Mouse (Mus musculus) hindbrain, embryonic 14.5 days (tissue): ENCODE data around the gene Map4. TPM values are rescaled to one million over a fixed set of nuclear protein-coding genes. Genes with fewer than 3 reads are reported as not detected.

Source experiments
- ATAC-seq: fragments of 200-750 bp; cut with Nextera tagmentation; 2 replicates; pipeline ENCODE4 v1.8.0; 2017; ENCODE audit warnings: moderate number of reproducible peaks, mild to moderate bottlenecking, moderate TSS enrichment, moderate library complexity; ENCODE audit not compliant: low FRiP score
- DNase-seq: peaks from one replicate; pipeline ENCODE4 v3.0.0-alpha.2; 2015; ENCODE audit warnings: low spot score
- H3K27ac ChIP-seq: fragments of 300-500 bp; sonication (generic); 2 replicates; pipeline ENCODE4 v1.5.1; 2014; ENCODE audit warnings: mild to moderate bottlenecking, moderate library complexity
- H3K27me3 ChIP-seq: fragments of 300-500 bp; sonication (generic); 2 replicates; pipeline ENCODE4 v1.6.1; 2014; ENCODE audit warnings: mild to moderate bottlenecking, low read length, mixed read lengths; ENCODE audit not compliant: control insufficient read depth, insufficient read depth
- H3K36me3 ChIP-seq: fragments of 300-500 bp; sonication (generic); replicated peaks from 2 replicates; pipeline ENCODE4 v1.6.1; 2014; ENCODE audit not compliant: control insufficient read depth, insufficient read depth
- H3K4me1 ChIP-seq: fragments of 300-500 bp; sonication (generic); replicated peaks from 2 replicates; pipeline ENCODE4 v1.6.1; 2014; ENCODE audit warnings: antibody characterized with exemption, low read length, mixed read lengths; ENCODE audit not compliant: control insufficient read depth, insufficient read depth
- H3K4me2 ChIP-seq: fragments of 300-500 bp; sonication (generic); replicated peaks from 2 replicates; pipeline ENCODE4 v1.6.1; 2014; ENCODE audit warnings: mild to moderate bottlenecking, moderate library complexity
- H3K4me3 ChIP-seq: fragments of 300-500 bp; sonication (generic); replicated peaks from 2 replicates; pipeline ENCODE4 v1.5.1; 2014; ENCODE audit warnings: mild to moderate bottlenecking, low read length
- H3K9ac ChIP-seq: fragments of 300-500 bp; sonication (generic); 2 replicates; pipeline ENCODE4 v1.6.1; 2014
- H3K9me3 ChIP-seq: fragments of 300-500 bp; sonication (generic); 2 replicates; pipeline ENCODE4 v1.6.1; 2016; ENCODE audit warnings: low read length; ENCODE audit not compliant: control insufficient read depth
- WGBS: fragments of 180-500 bp; shearing (Covaris S2); extraction: QIAGEN DNeasy Blood & Tissue Kit; methylation state at CpG from one replicate; pipeline ENCODE4 v1.1.7; 2014; 5-methylcytosine and 5-hydroxymethylcytosine counted together
- polyA plus RNA-seq: library from polyadenylated mRNA; unstranded; fragments of >200 nt; fragmentation: Nextera tagmentation; extraction: Ambion mirVana; gene quantifications from 2 replicates; pipeline ENCODE4 v1.2.1, GENCODE M21; 2014

The Map4 gene
- polyA plus RNA-seq, 1 experiment from 2014 or later: 189 TPM

DNA sequence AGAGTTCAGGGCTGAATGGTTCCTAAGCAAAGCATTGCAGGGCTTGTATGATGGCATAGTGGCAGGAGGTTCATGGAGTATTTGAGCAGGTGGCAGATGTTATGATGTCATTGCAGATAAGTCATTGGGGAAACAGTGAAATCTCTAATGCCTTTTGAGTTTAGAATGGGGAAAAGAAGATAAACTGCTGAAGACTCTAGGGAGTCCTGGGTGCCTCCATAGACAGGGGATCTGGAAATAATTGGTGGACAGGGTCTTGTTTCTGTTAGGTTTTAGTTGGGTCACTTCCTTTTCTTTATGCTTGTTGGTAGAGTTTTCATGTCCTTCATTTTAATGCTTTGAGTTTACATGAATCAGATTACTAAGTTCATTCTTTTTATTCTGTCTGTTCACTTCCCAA lies 116.0 kb downstream of the Map4 start:
- no peak overlapping the region for H3K9ac ChIP-seq
- no peak for DNase-seq

DNA sequence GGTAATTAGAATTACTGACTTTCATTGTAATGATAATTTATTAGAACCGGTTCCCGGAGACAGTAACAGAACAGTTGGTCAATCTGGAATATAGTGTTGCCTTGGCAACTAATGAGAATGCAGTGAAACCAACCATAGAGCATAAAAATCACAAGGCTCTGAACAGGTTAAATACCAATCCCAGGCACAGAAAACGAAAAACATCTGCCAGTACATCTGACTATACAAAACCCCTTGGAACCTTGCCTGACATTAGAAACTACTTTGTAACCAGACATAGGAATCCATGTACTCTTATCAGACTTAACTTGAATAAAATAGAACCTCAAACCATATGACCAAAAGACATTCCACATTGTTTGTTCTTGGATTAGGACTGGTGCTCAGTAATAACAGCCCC lies 116.6 kb downstream of the Map4 start:
- ATAC-seq: peak; percentile 52; the same call in 1 of the 2 replicates
- Histone ChIP-seq H3K36me3 (no peaks in the 10 kb centered on the region), H3K27me3 (no peaks in the 10 kb centered on the region), H3K27ac (peak overlapping the region; percentile 38; the same call in 1 of the 2 replicates), H3K4me2 (no peak overlapping the region), H3K4me3 (no peak overlapping the region), H3K4me1 (peaks cover 28% of the 10 kb centered on the region), H3K9me3 (no peaks in the 10 kb centered on the region), H3K9ac (no peak overlapping the region)
- 5% methylated on average over 3 of the region's 3 CpGs for WGBS
- peak; percentile 41 for DNase-seq

More for the DNA sequence above, 116.0 kb downstream of the Map4 start:
- Histone ChIP-seq H3K4me1 (peaks cover 22% of the 10 kb centered on the region), H3K27me3 (no peaks in the 10 kb centered on the region), H3K36me3 (no peaks in the 10 kb centered on the region), H3K4me2 (no peak overlapping the region), H3K27ac (no peak overlapping the region), H3K4me3 (no peak overlapping the region), H3K9me3 (no peaks in the 10 kb centered on the region)
- ATAC-seq: no peak

GRCm38 (mm10) chr9:110051184-110051583 lies 119.9 kb downstream of the Map4 start:
- H3K4me3 ChIP-seq: no peak overlapping the region
- H3K4me2 ChIP-seq: peak overlapping the region; percentile 65
- ATAC-seq: no peak
- H3K9ac ChIP-seq: peak overlapping the region; percentile 77; the same call in 1 of the 2 replicates
- no peak for DNase-seq
- H3K9me3 ChIP-seq: no peaks in the 10 kb centered on the region
- H3K36me3 ChIP-seq: no peaks in the 10 kb centered on the region
- H3K27me3 ChIP-seq: no peaks in the 10 kb centered on the region
- H3K4me1 ChIP-seq: peaks cover 51% of the 10 kb centered on the region
- H3K27ac ChIP-seq: peak overlapping the region; percentile 94; the same call in 1 of the 2 replicates

- Histone ChIP-seq H3K4me3 (peak overlapping the region; percentile 45), H3K36me3 (no peaks in the 10 kb centered on the region), H3K9me3 (no peaks in the 10 kb centered on the region), H3K9ac (peak overlapping the region; percentile 77), H3K4me1 (peaks cover 58% of the 10 kb centered on the region), H3K4me2 (peak overlapping the region; percentile 65), H3K27me3 (no peaks in the 10 kb centered on the region), H3K27ac (peak overlapping the region; percentile 94)
- DNase-seq (peak; percentile 74), ATAC-seq (no peak)
- WGBS: 8% methylated on average over 23 of the region's 23 CpGs
These were observed 120.8 kb downstream of the Map4 start for GRCm38 (mm10) chr9:110051869-110052661.

DNA sequence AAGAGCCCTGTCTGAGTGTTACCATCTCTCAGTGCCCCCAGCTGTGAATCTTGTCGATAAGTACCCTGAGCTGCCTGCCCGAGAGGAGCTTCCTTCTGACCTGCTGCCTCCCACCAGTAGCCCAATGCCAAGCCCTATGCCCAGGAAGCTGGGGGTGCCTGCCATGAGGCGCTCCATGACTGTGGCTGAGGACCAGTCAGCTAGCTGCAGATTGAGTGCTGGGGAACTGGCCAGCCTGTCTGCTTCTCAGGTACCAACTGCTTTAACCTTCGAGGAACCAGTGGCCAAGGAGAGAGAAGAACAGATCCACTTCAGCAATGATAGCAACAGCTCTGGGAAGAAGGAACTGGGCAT lies 121.7 kb downstream of the Map4 start:
- H3K9me3 ChIP-seq: no peaks in the 10 kb centered on the region
- WGBS: 21% methylated on average over 4 of the region's 4 CpGs
- peaks cover 58% of the 10 kb centered on the region for H3K4me1 ChIP-seq

GRCm38 (mm10) chr9:110053305-110054079 lies 122.2 kb downstream of the Map4 start:
- H3K4me2 ChIP-seq: peak overlapping the region; percentile 65
- H3K27me3 ChIP-seq: no peaks in the 10 kb centered on the region
- peak; percentile 81 for ATAC-seq
- H3K9ac ChIP-seq: peak overlapping the region; percentile 77
- 10% methylated on average over 8 of the region's 8 CpGs for WGBS
- 0 out of 2 replicates have a peak, but pooled peaks cover 6% of the 10 kb centered on the region for H3K36me3 ChIP-seq
- H3K9me3 ChIP-seq: no peaks in the 10 kb centered on the region
- peak; percentile 75 for DNase-seq
- peaks cover 53% of the 10 kb centered on the region for H3K4me1 ChIP-seq
- H3K27ac ChIP-seq: peak overlapping the region; percentile 94
- peak overlapping the region; percentile 45 for H3K4me3 ChIP-seq

More for the DNA sequence above, 121.7 kb downstream of the Map4 start:
- Histone ChIP-seq H3K27me3 (no peaks in the 10 kb centered on the region), H3K9ac (peak overlapping the region; percentile 77), H3K27ac (peak overlapping the region; percentile 94), H3K4me2 (peak overlapping the region; percentile 65), H3K4me3 (peak overlapping the region; percentile 45), H3K36me3 (0 out of 2 replicates have a peak, but pooled peaks cover 6% of the 10 kb centered on the region)
- DNase-seq (no peak), ATAC-seq (peak; percentile 43)

DNA sequence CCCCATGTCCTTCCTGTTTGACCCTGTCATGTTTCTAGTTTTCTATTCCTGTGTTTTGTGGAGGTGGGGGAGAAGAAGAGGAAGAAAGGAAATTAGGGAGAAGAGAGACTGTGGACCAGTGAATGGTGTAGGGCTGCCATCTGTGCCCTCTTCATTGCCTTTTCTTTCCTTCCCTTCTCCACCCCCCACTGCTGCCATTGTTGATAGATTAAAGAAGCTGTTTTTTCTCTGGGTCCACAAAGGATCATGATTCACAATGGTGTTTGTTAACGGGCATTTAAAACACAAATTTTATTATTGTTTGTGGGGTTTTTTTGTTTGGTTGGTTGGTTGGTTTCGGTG lies 122.8 kb downstream of the Map4 start:
- Histone ChIP-seq H3K9ac (peak overlapping the region; percentile 77), H3K4me3 (peak overlapping the region; percentile 45), H3K27ac (peak overlapping the region; percentile 94), H3K4me2 (peak overlapping the region; percentile 65), H3K4me1 (peaks cover 53% of the 10 kb centered on the region), H3K27me3 (no peaks in the 10 kb centered on the region), H3K9me3 (no peaks in the 10 kb centered on the region), H3K36me3 (0 out of 2 replicates have a peak, but pooled peaks cover 6% of the 10 kb centered on the region)
- WGBS: 5% methylated on average over 2 of the region's 2 CpGs
- ATAC-seq (peak; percentile 29; the same call in 1 of the 2 replicates), DNase-seq (no peak)

- Histone ChIP-seq H3K9ac (peak overlapping the region; percentile 77), H3K9me3 (no peaks in the 10 kb centered on the region), H3K36me3 (0 out of 2 replicates have a peak, but pooled peaks cover 6% of the 10 kb centered on the region), H3K27me3 (no peaks in the 10 kb centered on the region), H3K27ac (peak overlapping the region; percentile 94), H3K4me2 (peak overlapping the region; percentile 65), H3K4me1 (peaks cover 53% of the 10 kb centered on the region), H3K4me3 (peak overlapping the region; percentile 45)
- 39% methylated on average over 3 of the region's 3 CpGs for WGBS
- DNase-seq: peak; percentile 28
- ATAC-seq: no peak
These were observed 123.5 kb downstream of the Map4 start for GRCm38 (mm10) chr9:110054781-110055180.

GRCm38 (mm10) chr9:110057200-110057599 lies 125.9 kb downstream of the Map4 start:
- H3K4me1 ChIP-seq: peaks cover 39% of the 10 kb centered on the region
- H3K36me3 ChIP-seq: 0 out of 2 replicates have a peak, but pooled peaks cover 6% of the 10 kb centered on the region
- DNase-seq: no peak
- no peak overlapping the region for H3K4me3 ChIP-seq
- peak overlapping the region; percentile 12; the same call in 1 of the 2 replicates for H3K4me2 ChIP-seq
- no peaks in the 10 kb centered on the region for H3K9me3 ChIP-seq
- H3K27me3 ChIP-seq: no peaks in the 10 kb centered on the region
- no peak for ATAC-seq
- H3K27ac ChIP-seq: no peak overlapping the region
- no peak overlapping the region for H3K9ac ChIP-seq
- WGBS: 91% methylated on average over 1 of the region's 1 CpGs
